ENCODE assay signal across 8 mouse cellular contexts in the genomic region with DNA sequence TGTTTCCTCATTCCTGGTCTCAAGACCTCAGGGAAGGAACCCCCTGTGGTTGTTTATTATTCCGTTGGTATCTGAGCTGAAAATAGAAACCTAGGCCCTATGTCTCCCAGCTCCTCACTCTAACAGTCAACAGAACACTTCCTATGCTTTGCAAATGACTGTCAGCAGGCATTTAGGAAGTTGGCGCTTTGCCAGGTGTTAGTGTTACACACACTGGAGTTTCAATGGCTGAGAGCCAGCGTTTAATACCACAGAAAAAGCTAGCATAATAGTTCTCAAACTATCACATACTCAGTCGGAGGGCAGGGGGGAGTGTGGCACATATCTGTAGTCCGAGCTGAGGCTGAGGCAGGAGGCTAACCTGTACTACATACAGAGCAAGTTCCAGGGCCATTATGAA. TPM values are rescaled to one million over a fixed set of nuclear protein-coding genes. Genes with fewer than 3 reads are reported as not detected.
DNase-seq lines count a peak whose midpoint lies in the region; ATAC-seq and TF ChIP-seq lines count a peak whose summit lies in the region.

No protein-coding gene starts in this region.

- in situ Hi-C loops in ES-E14 (cut with MboI; ENCODE audit: low sequenced_read_pairs in 2 of 2, unreplicated experiment in 2 of 2), result no loop called here

- H3K9ac ChIP-seq in ES-E14 (ENCODE audit: insufficient read depth, low read depth, low read length, poor library complexity, severe bottlenecking), result no peak overlapping the region
- H3K9ac ChIP-seq in limb, embryonic 14.5 days (ENCODE audit: low read depth, low read length, severe bottlenecking), result no peak overlapping the region
- H3K9ac ChIP-seq in neural tube, embryonic 13.5 days, result no peak overlapping the region

- peak; percentile 38 to 64 for DNase-seq in frontal cortex, postnatal 10 days (ENCODE audit: low spot score in 2 of 2)
- no peak for DNase-seq in ES-E14 (ENCODE audit: low read depth, low spot score)
- DNase-seq in embryo, embryonic 11 days, result peak; percentile 75
- peak; percentile 55 to 64 for DNase-seq in heart, postnatal 14 days
- DNase-seq in limb, embryonic 14.5 days (ENCODE audit: low spot score), result peak; percentile 94
- DNase-seq in thymus, postnatal 25 days, result no peak

- H3K9me3 ChIP-seq in ES-E14 (ENCODE audit: control insufficient read depth, insufficient read depth, low read depth, low read length), result no peaks in the 10 kb centered on the region
- no peaks in the 10 kb centered on the region for H3K9me3 ChIP-seq in limb, embryonic 14.5 days (ENCODE audit: control insufficient read depth, low read length)
- H3K9me3 ChIP-seq in neural tube, embryonic 13.5 days, result no peaks in the 10 kb centered on the region

- no peaks in the 10 kb centered on the region for H3K27me3 ChIP-seq in limb, embryonic 14.5 days (ENCODE audit: control insufficient read depth, insufficient read depth, low read length)
- no peaks in the 10 kb centered on the region for H3K27me3 ChIP-seq in neural tube, embryonic 13.5 days

- H3K4me1 ChIP-seq in ES-E14 (ENCODE audit: control insufficient read depth in 2 of 2, insufficient read depth in 2 of 2, low read length in 2 of 2, poor library complexity in 1 of 2), result peaks cover 6 to 10% of the 10 kb centered on the region in 2 experiments; a peak in 1 of 4 replicates
- peaks cover 17% of the 10 kb centered on the region for H3K4me1 ChIP-seq in limb, embryonic 14.5 days (ENCODE audit: control insufficient read depth, insufficient read depth, low read length)
- H3K4me1 ChIP-seq in neural tube, embryonic 13.5 days (replicated peaks), result peaks cover 30% of the 10 kb centered on the region

- TF ChIP-seq POLR2A in limb, embryonic 14.5 days (IDR thresholded peaks at IDR 0.05; ENCODE audit: borderline replicate concordance, extremely low read depth, insufficient read depth, insufficient read length), result no peak

- H3K4me2 ChIP-seq in limb, embryonic 14.5 days (replicated peaks; ENCODE audit: low read depth, low read length, severe bottlenecking), result no peak overlapping the region
- no peak overlapping the region for H3K4me2 ChIP-seq in neural tube, embryonic 13.5 days

- H3K36me3 ChIP-seq in ES-E14 (ENCODE audit: control insufficient read depth, insufficient read depth, low read length, poor library complexity, severe bottlenecking), result no peaks in the 10 kb centered on the region
- no peaks in the 10 kb centered on the region for H3K36me3 ChIP-seq in limb, embryonic 14.5 days (ENCODE audit: control insufficient read depth, insufficient read depth, low read length)
- H3K36me3 ChIP-seq in neural tube, embryonic 13.5 days, result no peaks in the 10 kb centered on the region

- WGBS in limb, embryonic 14.5 days, result 15% methylated on average over 5 of the region's 5 CpGs
- WGBS in neural tube, embryonic 13.5 days, result 32% methylated on average over 5 of the region's 5 CpGs

- ATAC-seq in frontal cortex, adult (ENCODE audit: low TSS enrichment), result no peak
- ATAC-seq in limb, embryonic 14.5 days (ENCODE audit: low FRiP score, low read depth), result peak; percentile 27; the same call in 1 of the 2 replicates
- ATAC-seq in neural tube, embryonic 13.5 days (ENCODE audit: low read depth), result peak; percentile 57; the same call in 1 of the 2 replicates

- no peak overlapping the region for H3K4me3 ChIP-seq in ES-E14 (ENCODE audit: insufficient read depth in 1 of 2, low read depth in 1 of 2, low read length in 2 of 2, poor library complexity in 1 of 2, severe bottlenecking in 1 of 2)
- no peak overlapping the region for H3K4me3 ChIP-seq in limb, embryonic 14.5 days (replicated peaks; ENCODE audit: low read length)
- no peak overlapping the region for H3K4me3 ChIP-seq in neural tube, embryonic 13.5 days

- intact Hi-C loops in heart, postnatal 14 days (cut with DNase I), result loop anchor here (10.0 kb wide), 2 partner anchors 114 to 354 kb away; a partner anchor contains a TSS

- H3K27ac ChIP-seq in ES-E14 (ENCODE audit: insufficient read depth, low read depth, low read length, poor library complexity, severe bottlenecking), result 0 out of 2 replicates have a peak overlapping the region, but pooled peaks have one; percentile 6
- H3K27ac ChIP-seq in limb, embryonic 14.5 days (replicated peaks; ENCODE audit: low read depth, low read length), result no peak overlapping the region; the same call in 1 of the 2 replicates
- 0 out of 2 replicates have a peak overlapping the region, but pooled peaks have one; percentile 29 for H3K27ac ChIP-seq in neural tube, embryonic 13.5 days (replicated peaks)

TF ChIP-seq in ES-E14, 5 proteins besides CTCF, POLR2A, EP300 and RAD21:
- TF ChIP-seq HCFC1 (IDR thresholded peaks at IDR 0.05; ENCODE audit: borderline replicate concordance, insufficient read depth, low read length), result no peak
- TF ChIP-seq CHD2 (IDR thresholded peaks at IDR 0.05; ENCODE audit: low read depth, low read length), result no peak
- TF ChIP-seq MAFK (IDR thresholded peaks at IDR 0.05; ENCODE audit: insufficient read depth, low read depth, low read length), result no peak
- TF ChIP-seq ZC3H11A (IDR thresholded peaks at IDR 0.05; ENCODE audit: borderline replicate concordance, low read depth, low read length), result no peak
- no peak for TF ChIP-seq ZNF384 (IDR thresholded peaks at IDR 0.05; ENCODE audit: low read depth, low read length)

RNA-seq across cellular contexts. Expression of a gene that starts 53.3 kb away (rescaled TPM):
- total RNA-seq in ES-E14 (2012; rRNA removed), result 36.4 and 40.9 TPM in 2 replicates
- 10 to 100 TPM; 27.0 to 29.3 TPM for total RNA-seq in heart, postnatal 14 days (2021)
- polyA plus RNA-seq in limb, embryonic 14.5 days (2012; rRNA removed), result 66.4 and 71.4 TPM in 2 replicates
- polyA plus RNA-seq in limb, embryonic 14.5 days (2014; fragmentation: Nextera tagmentation; extraction: Ambion mirVana), result 58.0 and 66.8 TPM in 2 replicates
- 66.7 and 77.3 TPM in 2 replicates for polyA plus RNA-seq in neural tube, embryonic 13.5 days (2015; fragmentation: Nextera tagmentation; extraction: Ambion mirVana)

Comparison
In these comparisons a context has a peak if more than half of its experiments do, and no peak if none do; other contexts are left out.
1. DNase-seq: peak in frontal cortex, postnatal 10 days (2 of 2), embryo, embryonic 11 days (single experiment), heart, postnatal 14 days (2 of 2) and limb, embryonic 14.5 days (single experiment); none in ES-E14 (single experiment) and thymus, postnatal 25 days (single experiment).